Mouse (Mus musculus) C2C12 (cell line): ENCODE results near the gene Znhit1.

Experiments
- CEBPB ChIP-seq: IDR thresholded peaks from one replicate; pipeline ENCODE4 v1.6.1; 2011; ENCODE audit warnings: low read depth, mild to moderate bottlenecking, control low read depth, moderate library complexity
- CTCF ChIP-seq: IDR thresholded peaks from one replicate; pipeline ENCODE4 v1.5.1; 2011; ENCODE audit not compliant: control insufficient read depth, insufficient read depth, insufficient read length
- FOSL1 ChIP-seq: IDR thresholded peaks from one replicate; pipeline ENCODE4 v1.8.0; 2011; ENCODE audit warnings: mild to moderate bottlenecking, low read length; ENCODE audit not compliant: poor library complexity, insufficient read depth, severe bottlenecking
- MAX ChIP-seq: IDR thresholded peaks from one replicate; pipeline ENCODE4 v1.6.1; 2011; ENCODE audit warnings: mild to moderate bottlenecking, control low read depth
- MYOD1 ChIP-seq: IDR thresholded peaks from one replicate; pipeline ENCODE4 v1.6.1; 2011; ENCODE audit warnings: low read depth; ENCODE audit not compliant: control insufficient read depth, insufficient read length
- MYOG ChIP-seq: IDR thresholded peaks from one replicate; pipeline ENCODE4 v1.6.1; 2011; ENCODE audit not compliant: control insufficient read depth, insufficient read length; ENCODE audit errors: extremely low read depth
- USF1 ChIP-seq: IDR thresholded peaks from one replicate; pipeline ENCODE4 v1.6.1; 2011; ENCODE audit warnings: low read depth, mild to moderate bottlenecking, control low read depth, moderate library complexity

DNA sequence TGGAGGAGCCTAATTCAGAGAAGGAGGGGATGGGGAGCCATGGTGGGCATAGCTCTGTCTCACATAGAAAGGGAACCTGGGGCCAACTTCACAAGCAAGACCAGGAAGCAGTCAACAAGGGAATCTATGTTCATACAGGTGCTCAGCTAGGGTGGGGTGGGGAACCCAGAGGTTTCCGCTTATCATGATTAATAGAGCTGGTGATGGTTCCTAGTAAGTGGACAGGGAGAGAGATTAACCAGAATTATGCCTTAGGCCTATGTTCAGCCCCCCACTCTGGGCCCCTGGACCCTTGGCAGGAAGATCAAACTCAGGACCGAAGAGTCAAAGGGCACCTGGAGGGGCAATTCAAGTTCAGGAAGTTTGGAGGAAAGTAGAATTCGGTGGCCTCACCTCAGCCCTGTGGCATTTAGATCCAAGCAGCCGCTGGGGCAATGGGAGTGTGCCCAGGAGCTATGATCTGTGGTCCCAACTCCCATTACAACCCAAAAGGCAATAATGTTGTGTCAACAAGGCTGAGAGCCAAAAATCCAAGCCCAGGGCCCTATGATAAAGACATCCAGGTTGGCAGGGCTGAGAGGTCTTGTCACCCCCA is 20.9 kb downstream of the Znhit1 start:
- no peak for TF ChIP-seq MYOG
- no peak for TF ChIP-seq USF1
- TF ChIP-seq CTCF, result no peak
- no peak for TF ChIP-seq CEBPB
- TF ChIP-seq MYOD1, result no peak
- TF ChIP-seq MAX, result no peak
- no peak for TF ChIP-seq FOSL1
